In genomic region chr3:26102271-26102670, GRCm38 (mm10) we compare ENCODE assay signal across 12 mouse cellular contexts.
"Had no signal": no experiment of that assay in that cellular context is flagged by ENCODE, and none has a peak within 500 bp of the region (broad histone marks: within the 10 kb centered on the region; RNA-seq: fewer than 3 reads in every experiment).

No protein-coding gene starts in this region.

- DNase-seq: retina, postnatal 1 day; right cerebral cortex, adult 18-20 months; right cerebral cortex, postnatal 14 days; right cerebral cortex, postnatal 25 days; right cerebral cortex, postnatal 4 days; spleen, adult 18-20 months; thymus, adult 18-20 months; thymus, adult 2 months; thymus, postnatal 14 days; thymus, postnatal 25 days; thymus, postnatal 36 days; thymus, postnatal 4 days had no signal
